Mouse (Mus musculus): ENCODE results near the gene Hoxc13. TPM values are rescaled to one million over a fixed set of nuclear protein-coding genes. Genes with fewer than 3 reads are reported as not detected.

Hoxc13 gene
- polyA plus RNA-seq (2017; shearing (Covaris generic)) = not detected

DNA sequence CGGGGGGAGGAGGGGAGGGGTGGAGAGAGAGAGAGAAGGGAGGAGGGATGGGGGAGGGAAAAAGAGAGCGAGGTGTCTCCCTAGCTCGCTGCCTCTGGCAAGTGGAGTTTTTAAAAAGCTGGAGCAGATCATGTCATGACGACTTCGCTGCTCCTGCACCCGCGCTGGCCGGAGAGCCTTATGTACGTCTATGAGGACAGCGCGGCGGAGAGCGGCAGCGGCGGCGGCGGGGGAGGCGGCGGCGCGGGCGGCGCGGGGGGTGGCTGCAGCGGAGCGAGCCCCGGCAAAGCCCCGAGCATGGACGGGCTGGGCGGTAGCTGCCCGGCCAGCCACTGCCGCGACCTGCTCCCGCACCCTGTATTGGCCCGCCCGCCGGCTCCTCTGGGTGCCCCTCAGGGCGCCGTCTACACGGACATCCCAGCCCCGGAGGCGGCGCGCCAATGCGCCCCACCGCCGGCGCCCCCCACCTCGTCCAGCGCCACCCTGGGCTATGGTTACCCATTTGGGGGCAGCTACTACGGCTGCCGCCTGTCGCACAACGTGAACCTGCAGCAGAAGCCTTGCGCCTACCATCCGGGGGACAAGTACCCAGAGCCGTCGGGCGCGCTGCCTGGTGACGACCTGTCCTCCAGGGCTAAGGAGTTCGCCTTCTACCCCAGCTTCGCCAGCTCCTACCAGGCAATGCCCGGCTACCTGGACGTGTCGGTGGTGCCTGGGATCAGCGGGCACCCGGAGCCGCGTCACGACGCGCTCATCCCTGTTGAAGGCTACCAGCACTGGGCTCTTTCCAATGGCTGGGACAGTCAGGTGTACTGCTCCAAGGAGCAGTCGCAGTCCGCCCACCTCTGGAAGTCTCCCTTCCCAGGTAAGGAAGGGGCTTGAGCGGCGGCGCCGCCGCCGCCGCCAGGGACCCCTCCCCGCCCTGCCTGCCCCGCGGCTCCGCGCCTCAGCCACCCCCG lies at the start of gene Hoxc13:
Gene Hoxc13, plus strand, starts transcription at position 51 of the 959 bp plus-strand sequence.

DNA sequence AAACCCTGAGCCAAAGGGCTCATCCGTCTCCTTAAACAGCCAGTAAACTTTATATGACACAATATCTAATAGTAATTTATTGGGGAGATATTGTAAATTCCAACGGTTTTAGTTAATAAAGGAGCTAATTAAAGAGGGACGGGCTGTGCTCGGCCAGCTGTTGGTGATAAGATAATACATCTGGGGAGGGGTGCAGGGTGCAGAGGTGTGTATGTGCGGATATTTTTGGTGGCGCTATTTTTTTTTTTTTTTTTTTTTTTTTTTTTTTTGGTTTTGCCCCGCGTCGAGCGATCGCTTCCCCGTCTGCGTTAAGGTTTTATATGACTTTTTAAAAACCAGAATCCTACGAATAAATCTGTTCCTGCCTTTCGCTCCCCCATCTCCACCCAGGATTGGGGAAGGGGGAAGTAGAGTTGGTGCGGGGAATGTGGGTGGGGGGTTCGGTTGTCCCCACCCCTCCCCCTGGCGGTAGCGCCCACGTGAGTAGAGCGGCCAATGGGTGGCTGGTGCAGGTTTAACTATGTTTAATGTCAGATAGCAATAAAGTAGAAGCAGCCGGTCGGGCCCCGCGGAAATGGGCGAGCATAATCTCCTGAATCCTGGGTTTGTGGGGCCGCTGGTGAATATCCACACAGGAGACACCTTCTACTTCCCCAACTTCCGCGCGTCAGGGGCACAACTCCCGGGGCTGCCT lies 15.5 kb downstream of the Hoxc13 start, which contains the start of gene Hoxc12:
Gene Hoxc12, plus strand, starts transcription at position 479 of the 694 bp plus-strand sequence.

DNA sequence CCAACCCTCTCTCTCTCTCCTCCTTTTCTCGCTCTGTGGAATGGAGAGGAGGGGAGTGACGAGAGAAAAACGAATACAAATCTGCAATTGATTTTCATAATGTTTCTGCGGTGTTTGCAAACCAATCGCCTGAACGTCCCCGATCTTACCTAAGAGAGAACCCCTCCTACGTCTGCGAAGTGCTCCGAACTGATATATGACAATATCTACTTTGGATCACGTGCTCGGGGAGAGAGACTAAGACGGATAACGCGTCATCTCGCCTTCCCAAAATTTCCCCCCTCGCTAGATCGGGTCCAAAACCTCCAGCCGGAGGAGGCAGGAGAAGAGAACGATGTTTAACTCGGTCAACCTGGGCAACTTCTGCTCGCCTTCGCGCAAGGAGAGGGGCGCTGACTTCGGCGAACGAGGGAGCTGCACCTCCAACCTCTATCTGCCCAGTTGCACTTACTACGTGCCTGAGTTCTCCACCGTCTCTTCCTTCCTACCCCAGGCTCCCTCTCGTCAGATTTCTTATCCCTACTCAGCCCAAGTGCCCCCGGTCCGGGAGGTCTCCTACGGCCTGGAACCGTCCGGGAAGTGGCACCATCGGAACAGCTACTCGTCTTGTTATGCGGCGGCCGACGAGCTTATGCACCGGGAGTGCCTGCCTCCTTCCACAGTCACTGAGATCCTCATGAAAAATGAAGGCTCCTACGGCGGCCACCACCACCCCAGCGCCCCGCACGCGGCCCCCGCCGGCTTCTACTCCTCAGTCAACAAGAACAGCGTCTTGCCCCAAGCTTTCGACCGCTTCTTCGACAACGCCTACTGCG lies 33.5 kb downstream of the Hoxc13 start, which contains the start of gene Hoxc11:
Gene Hoxc11, plus strand, starts transcription at position 236 of the 815 bp plus-strand sequence.

DNA sequence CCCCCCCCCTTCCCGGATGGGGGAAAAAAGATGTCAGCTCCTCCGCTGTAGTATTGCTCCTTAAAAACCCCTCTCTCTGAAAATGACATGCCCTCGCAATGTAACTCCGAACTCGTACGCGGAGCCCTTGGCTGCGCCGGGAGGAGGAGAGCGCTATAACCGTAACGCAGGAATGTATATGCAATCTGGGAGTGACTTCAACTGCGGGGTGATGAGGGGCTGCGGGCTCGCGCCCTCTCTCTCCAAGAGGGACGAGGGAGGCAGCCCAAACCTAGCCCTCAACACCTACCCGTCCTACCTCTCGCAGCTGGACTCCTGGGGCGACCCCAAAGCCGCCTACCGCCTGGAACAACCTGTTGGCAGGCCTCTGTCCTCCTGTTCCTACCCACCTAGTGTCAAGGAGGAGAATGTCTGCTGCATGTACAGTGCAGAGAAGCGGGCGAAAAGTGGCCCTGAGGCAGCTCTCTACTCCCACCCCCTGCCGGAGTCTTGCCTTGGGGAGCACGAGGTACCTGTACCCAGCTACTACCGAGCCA lies 45.9 kb downstream of the Hoxc13 start, which contains the start of gene Hoxc10:
Gene Hoxc10, plus strand, starts transcription at position 21 of the 536 bp plus-strand sequence.

DNA sequence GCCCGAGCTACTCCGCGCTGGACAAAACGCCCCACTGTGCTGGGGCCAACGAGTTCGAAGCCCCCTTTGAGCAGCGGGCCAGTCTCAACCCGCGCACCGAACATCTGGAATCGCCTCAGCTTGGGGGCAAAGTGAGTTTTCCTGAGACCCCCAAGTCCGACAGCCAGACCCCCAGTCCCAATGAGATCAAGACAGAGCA lies 46.3 kb downstream of the Hoxc13 start, which contains the start of gene Hoxc5:
Gene Hoxc5, plus strand, starts transcription at position 132 of the 199 bp plus-strand sequence.

DNA sequence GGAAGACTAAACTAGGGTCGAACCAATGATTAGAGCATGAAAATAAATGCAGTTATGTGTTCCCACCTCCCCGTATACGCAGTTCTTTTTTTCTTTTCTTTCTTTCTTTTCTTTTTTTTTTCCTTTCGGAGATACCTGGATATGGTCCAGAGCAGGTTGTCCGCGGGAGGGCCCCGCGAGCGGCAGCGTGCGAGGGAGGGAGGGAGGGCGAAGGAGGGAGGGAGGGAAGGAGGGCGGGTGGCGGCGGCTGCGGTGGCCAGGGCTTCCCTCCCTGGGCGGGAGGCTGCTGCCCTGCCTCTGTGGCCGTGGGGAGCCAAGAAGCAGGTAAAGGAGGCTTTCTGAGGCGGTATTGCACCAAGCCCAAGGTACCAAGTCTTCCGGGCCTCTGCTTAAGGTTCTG lies 55.3 kb downstream of the Hoxc13 start, which contains the start of gene Hoxc9:
Gene Hoxc9, plus strand, starts transcription at position 269 of the 400 bp plus-strand sequence.

Other genes with a start within 250 kb of the Hoxc13 start
- 22.4 TPM for gene Atp5g2, start 248.8 kb upstream of the Hoxc13 start, polyA plus RNA-seq (2017; shearing (Covaris generic))
- gene Calcoco1, start 198.9 kb upstream of the Hoxc13 start, polyA plus RNA-seq (2017; shearing (Covaris generic)) = 51.9 TPM
- not detected for gene Hoxc12, start 15.7 kb downstream of the Hoxc13 start, polyA plus RNA-seq (2017; shearing (Covaris generic))
- gene Hoxc11, start 33.3 kb downstream of the Hoxc13 start, polyA plus RNA-seq (2017; shearing (Covaris generic)) = not detected
- gene Hoxc10, start 45.7 kb downstream of the Hoxc13 start, polyA plus RNA-seq (2017; shearing (Covaris generic)) = not detected
- not detected for gene Hoxc5, start 46.3 kb downstream of the Hoxc13 start, polyA plus RNA-seq (2017; shearing (Covaris generic))
- not detected for gene Hoxc9, start 55.3 kb downstream of the Hoxc13 start, polyA plus RNA-seq (2017; shearing (Covaris generic))
- gene Hoxc8, start 69.5 kb downstream of the Hoxc13 start, polyA plus RNA-seq (2017; shearing (Covaris generic)) = not detected
- gene Hoxc6, start 77.2 kb downstream of the Hoxc13 start, polyA plus RNA-seq (2017; shearing (Covaris generic)) = not detected
- gene Hoxc4, start 97.8 kb downstream of the Hoxc13 start, polyA plus RNA-seq (2017; shearing (Covaris generic)) = not detected
- 12.6 TPM for gene Smug1, start 246.0 kb downstream of the Hoxc13 start, polyA plus RNA-seq (2017; shearing (Covaris generic))

Measured in activated CD4-positive, CD25-positive, alpha-beta regulatory T cell, adult 9 weeks (primary cell).